Mouse (Mus musculus): ENCODE data around the gene Tmem59.

Gene Tmem59

GRCm38 (mm10) chr4:107178182-107178829 is at the start of gene Tmem59:
Tmem59 (plus strand) TSS chr4:107178399.
- DNase-seq (ENCODE audit: low read depth, low spot score), result peak; percentile 97

- no peak for DNase-seq (ENCODE audit: low read depth, low spot score)
These were observed 48.8 kb upstream of the Tmem59 start for GRCm38 (mm10) chr4:107129373-107129772.

GRCm38 (mm10) chr4:107130534-107130933 is 47.7 kb upstream of the Tmem59 start:
- DNase-seq (ENCODE audit: low read depth, low spot score), result no peak

- DNase-seq (ENCODE audit: low read depth, low spot score), result no peak
These were observed 43.3 kb upstream of the Tmem59 start for GRCm38 (mm10) chr4:107134891-107135290.

GRCm38 (mm10) chr4:107135663-107136062 is 42.5 kb upstream of the Tmem59 start:
- DNase-seq (ENCODE audit: low read depth, low spot score), result peak; percentile 50

DNA sequence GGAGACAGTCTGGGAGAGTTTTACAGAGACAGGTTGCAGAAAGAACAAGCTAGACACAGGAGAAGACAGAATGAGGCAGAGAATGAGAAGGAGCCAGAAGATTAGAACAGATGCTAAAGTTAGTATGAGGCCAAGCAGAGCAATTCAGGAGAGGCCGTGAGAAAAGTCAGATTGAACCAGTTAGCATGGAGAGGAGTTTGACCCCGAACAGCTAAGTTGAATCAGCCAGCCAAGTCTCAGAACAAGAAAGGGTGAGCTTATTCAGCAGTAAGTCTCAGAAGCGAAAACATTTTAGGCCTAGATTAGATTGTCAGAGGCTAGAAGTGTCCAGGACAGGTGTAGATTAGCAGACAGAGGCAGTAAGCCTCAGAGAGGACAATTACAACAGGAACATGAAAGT is 41.7 kb upstream of the Tmem59 start:
- DNase-seq (ENCODE audit: low read depth, low spot score), result peak; percentile 63

DNA sequence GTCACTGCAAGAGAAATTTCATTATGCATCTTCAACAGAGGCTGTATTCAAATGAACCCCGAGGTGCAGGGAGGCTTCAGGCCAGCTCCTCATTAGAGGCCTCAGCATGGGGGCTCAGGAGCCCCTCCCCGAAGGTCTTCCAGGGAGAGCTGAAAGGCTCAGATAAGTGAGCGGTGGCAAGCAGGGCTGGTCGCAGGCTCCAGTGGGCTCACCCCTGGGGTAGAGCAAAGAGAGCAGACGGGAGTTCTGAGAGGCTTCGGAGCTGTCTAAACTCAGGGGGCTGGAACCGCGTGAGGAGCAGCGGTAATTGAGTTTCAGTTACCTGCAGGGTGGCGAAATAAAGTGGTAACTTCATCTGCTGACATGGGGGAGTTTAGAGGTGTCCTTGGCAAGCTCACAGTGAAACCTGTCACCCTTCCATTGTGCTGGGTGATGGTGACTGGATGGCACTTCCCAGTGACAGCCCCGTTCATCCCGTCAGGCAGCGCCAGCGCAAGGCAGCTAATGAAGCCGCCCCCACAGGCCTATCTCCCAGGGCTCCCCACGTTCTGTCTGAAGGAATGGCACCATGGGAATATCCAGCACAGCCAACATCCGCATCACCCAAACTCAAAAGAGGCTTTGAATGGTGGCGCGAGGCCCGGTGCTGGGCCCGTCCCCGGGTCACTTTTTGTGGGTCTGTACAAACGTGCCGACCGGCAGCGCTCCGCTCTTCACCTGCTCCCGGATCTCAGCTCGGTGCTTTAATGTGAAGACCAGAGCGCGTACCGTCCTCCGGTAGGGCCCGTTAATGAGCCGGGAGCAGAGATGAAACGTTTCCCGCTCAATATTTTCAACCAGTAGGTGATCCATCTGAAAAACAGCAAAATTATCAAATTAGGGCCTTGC is 39.0 kb upstream of the Tmem59 start:
- peak; percentile 35 for DNase-seq (ENCODE audit: low read depth, low spot score)

GRCm38 (mm10) chr4:107139836-107140631 is 38.2 kb upstream of the Tmem59 start:
- DNase-seq (ENCODE audit: low read depth, low spot score), result no peak

GRCm38 (mm10) chr4:107143511-107143910 is 34.7 kb upstream of the Tmem59 start:
- no peak for DNase-seq (ENCODE audit: low read depth, low spot score)

DNA sequence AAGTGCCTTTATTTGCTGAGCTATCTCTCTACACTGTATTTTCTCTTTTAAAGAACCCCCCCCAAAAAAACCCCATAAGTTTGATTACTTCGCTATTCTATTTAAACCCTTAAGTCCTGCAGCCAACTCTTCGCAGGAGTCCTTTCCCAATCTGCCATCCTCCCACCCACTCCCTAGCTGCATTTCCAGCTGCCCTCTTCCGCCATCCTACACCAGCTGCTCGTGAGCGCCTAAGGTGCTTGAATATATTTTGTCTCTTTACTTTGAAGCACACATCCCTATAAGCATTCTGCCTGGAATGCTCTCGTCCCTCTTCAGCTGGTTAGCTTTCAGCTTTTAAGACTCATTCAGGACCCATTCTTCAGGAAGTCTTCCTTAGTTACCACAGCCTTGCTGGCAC is 27.2 kb upstream of the Tmem59 start:
- DNase-seq (ENCODE audit: low read depth, low spot score), result peak; percentile 81

- DNase-seq (ENCODE audit: low read depth, low spot score), result no peak
These were observed 25.6 kb upstream of the Tmem59 start for GRCm38 (mm10) chr4:107152571-107152970.

DNA sequence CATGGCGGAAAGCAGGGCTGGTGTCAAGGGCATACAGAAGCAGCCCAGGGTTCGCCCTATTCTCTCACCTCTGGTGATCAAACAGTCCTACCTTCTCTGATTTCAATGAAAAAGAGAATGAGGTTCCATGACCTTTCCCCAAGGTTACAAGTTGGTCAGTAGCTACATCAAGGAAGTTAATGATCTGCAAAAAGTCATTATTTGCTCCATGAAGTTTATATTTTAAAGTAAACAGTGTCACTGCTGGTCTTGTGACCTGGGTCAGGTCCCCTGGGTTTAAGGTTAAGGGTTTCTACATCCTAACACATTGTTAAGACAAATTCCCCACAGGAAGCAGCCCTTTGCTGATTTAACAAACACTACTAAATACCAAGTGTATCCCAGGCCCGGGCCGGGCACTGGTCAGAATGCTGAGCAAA is 21.2 kb upstream of the Tmem59 start:
- no peak for DNase-seq (ENCODE audit: low read depth, low spot score)

DNA sequence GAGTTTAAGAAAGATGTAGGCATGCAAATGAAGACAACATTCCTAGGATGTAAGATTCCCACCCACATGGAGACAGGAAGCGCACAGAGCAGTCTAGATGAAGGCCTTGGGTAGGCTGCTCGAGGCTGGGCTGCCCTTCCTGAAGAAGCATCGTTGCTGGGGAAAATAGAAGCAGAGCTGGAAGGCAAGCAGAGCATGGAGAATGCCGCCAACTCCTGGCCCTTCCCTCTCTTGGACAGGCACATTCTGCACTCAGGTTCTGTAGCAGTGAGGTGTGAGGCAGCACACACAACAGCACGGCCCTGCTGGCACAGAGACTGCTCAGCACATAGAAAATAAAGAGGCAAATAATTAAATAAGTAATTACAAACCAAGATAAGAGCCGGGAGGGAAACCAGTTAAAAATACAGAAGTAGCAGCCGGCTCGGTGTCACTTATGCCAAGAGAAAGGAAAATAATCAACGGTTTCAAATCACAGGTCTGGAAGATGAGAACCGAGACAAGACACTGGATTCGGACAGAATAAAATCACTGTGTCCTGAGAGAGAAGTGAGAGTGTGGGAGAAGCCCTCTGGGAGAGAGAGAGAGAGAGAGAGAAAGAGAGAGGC is 18.9 kb upstream of the Tmem59 start:
- DNase-seq (ENCODE audit: low read depth, low spot score), result peak; percentile 32

DNA sequence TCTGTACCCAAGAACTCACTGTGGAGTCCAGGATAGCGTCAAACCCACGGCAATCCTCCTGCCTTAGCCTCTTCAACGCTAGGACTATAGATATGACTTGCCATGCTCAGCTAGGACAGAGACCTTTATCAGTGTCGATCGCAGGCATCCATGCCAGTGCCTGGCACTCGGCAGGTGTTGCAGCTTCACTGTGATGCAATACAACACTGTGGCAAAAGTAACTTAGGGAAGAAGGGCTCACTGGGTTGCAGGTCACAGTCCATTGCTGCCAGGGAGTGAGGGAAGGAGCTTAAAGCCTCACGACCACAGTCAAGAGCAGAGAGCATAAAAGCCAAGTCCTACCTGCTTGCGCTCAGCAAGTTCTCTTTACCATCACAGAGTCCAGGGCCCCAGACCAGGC is 18.0 kb upstream of the Tmem59 start:
- no peak for DNase-seq (ENCODE audit: low read depth, low spot score)

GRCm38 (mm10) chr4:107163341-107163740 is 14.9 kb upstream of the Tmem59 start:
- peak; percentile 87 for DNase-seq (ENCODE audit: low read depth, low spot score)

GRCm38 (mm10) chr4:107163756-107164587 is 14.2 kb upstream of the Tmem59 start:
- peak; percentile 93 for DNase-seq (ENCODE audit: low read depth, low spot score)

- DNase-seq (ENCODE audit: low read depth, low spot score), result no peak
These were observed 11.5 kb upstream of the Tmem59 start for GRCm38 (mm10) chr4:107166700-107167099.

GRCm38 (mm10) chr4:107167798-107168197 is 10.4 kb upstream of the Tmem59 start:
- no peak for DNase-seq (ENCODE audit: low read depth, low spot score)

- DNase-seq (ENCODE audit: low read depth, low spot score), result no peak
These were observed 693 bp upstream of the Tmem59 start for GRCm38 (mm10) chr4:107177506-107177905.

- peak; percentile 61 for DNase-seq (ENCODE audit: low read depth, low spot score)
These were observed 761 bp downstream of the Tmem59 start, which contains the start of gene Tceanc2 for GRCm38 (mm10) chr4:107178830-107179490. Tceanc2 (minus strand) TSS chr4:107179116.

Measured in brain, adult 2 months (tissue).